Mouse (Mus musculus): ENCODE results near the gene Rnf187. TPM values are rescaled to one million over a fixed set of nuclear protein-coding genes. Genes with fewer than 3 reads are reported as not detected.
"Not testable (repeated sequence)": the region's sequence is repeated elsewhere in the genome, so short reads cannot be mapped to it uniquely, and the experiment has no call there.

Gene Rnf187
- polyA plus RNA-seq, 1 experiment: 99.2 TPM

DNA sequence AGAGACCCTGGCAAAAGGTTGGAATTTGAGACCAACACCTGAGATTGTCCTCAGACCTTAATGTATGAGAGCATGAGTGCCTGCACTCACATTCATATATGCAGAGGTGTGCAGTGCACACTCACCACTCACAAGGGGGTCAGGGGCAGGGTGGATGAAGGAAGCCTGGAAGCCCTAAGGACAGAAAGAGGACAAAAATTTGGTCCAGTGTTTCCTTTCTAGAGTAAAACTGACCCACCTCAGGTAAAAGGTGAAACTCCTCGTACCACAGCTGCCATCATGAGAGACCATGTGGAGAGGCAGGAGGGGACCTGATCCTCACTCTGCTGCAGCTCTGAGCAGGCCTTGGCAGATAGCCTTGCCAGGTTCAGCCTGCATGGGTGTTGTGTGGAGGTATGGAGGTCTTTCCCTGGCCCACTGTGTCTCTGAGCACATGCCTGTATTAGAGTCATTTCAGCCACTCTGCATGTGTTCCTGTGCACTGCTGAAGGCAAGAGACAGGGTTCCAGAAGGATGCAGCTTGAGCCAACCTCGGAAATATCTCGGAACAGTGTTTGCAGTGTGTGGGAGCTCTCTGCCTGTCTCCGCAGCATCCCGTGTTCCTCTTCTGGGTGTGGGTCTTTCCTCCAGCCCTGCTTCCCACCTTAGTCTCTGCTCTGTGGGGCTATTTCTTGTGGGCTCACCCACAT is 18.7 kb upstream of the Rnf187 start:
- TF ChIP-seq POLR2A (IDR thresholded peaks at IDR 0.05; ENCODE audit: low read depth, low read length) (peak; percentile 8; the same call in 1 of the 2 replicates), CTCF (IDR thresholded peaks at IDR 0.05; ENCODE audit: borderline replicate concordance, insufficient read depth, low read length) (no peak)
- H3K4me3 ChIP-seq (ENCODE audit: insufficient read depth, low read length): peak overlapping the region; percentile 91; the same call in 1 of the 2 replicates

DNA sequence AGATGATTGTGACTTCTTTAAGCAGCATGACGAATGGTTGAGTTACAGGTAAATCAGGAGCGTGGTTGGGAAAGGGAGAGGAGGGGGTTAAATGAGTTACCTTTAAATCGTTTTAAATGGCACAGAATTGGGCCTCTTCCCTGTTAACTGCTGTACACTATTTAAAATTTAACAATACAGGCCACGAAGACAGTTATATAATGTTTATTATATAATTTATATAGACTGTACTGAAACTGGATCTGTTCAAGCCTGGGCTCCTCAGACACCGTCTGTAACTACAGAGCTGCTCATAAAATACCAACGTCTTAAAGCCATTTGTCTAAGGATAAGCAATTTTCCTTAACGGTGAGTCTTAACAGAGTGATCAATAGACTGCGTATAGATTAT is 17.1 kb upstream of the Rnf187 start:
- Histone ChIP-seq H3K4me1 (ENCODE audit: control insufficient read depth, insufficient read depth, low read length) (0 out of 2 replicates have a peak, but pooled peaks cover 6% of the 10 kb centered on the region), H3K4me3 (ENCODE audit: insufficient read depth, low read length) (peak overlapping the region; percentile 91), H3K27ac (ENCODE audit: insufficient read depth, low read length) (peak overlapping the region; percentile 82)
- no peak for TF ChIP-seq CTCF (IDR thresholded peaks at IDR 0.05; ENCODE audit: borderline replicate concordance, insufficient read depth, low read length)
- TF ChIP-seq POLR2A (IDR thresholded peaks at IDR 0.05; ENCODE audit: low read depth, low read length): no peak; the same call in 1 of the 2 replicates

More for the DNA sequence above, 18.7 kb upstream of the Rnf187 start:
- H3K27ac ChIP-seq (ENCODE audit: insufficient read depth, low read length): no peak overlapping the region
- H3K4me1 ChIP-seq (ENCODE audit: control insufficient read depth, insufficient read depth, low read length): 0 out of 2 replicates have a peak, but pooled peaks cover 6% of the 10 kb centered on the region

DNA sequence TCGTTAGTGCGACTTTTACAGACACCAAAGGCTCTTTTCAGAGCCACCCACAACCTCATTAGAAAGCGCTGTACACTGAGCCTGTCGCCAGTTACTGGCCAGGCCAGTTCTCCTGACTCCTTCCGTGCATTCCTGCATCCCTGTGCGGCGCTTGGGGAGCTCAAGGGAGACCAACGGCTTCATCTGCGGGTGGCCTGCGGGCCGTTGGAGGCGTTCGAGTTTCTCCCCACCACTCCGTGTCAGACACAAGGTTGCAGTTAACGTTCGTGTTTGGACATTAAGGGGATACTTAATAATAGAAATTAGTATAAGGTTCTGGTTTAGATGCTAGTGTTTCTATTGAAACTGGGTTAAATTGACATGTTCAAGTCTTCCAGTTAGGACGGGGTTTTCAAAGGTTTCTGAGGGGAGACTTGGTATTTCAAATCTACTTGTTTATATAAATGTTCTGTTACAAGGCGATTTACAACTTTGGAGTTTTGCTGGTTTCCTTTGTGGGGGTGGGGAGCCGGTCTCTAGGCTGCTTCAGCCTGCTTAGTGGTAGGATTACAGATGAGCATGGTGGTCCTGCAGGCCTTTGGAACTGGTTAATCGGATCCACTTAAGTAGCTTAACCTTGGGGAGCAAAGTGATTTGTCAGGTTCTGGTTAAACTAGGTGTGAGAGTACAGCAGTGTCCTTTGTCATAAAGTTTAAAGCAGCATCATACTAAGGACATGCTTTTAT is 16.6 kb upstream of the Rnf187 start:
- H3K4me3 ChIP-seq (ENCODE audit: insufficient read depth, low read length): peak overlapping the region; percentile 91
- TF ChIP-seq POLR2A (IDR thresholded peaks at IDR 0.05; ENCODE audit: low read depth, low read length) (0 out of 2 replicates have a peak, but pooled peaks have one; percentile 24), CTCF (IDR thresholded peaks at IDR 0.05; ENCODE audit: borderline replicate concordance, insufficient read depth, low read length) (no peak)
- H3K4me1 ChIP-seq (ENCODE audit: control insufficient read depth, insufficient read depth, low read length): 0 out of 2 replicates have a peak, but pooled peaks cover 6% of the 10 kb centered on the region
- peak overlapping the region; percentile 82 for H3K27ac ChIP-seq (ENCODE audit: insufficient read depth, low read length)

DNA sequence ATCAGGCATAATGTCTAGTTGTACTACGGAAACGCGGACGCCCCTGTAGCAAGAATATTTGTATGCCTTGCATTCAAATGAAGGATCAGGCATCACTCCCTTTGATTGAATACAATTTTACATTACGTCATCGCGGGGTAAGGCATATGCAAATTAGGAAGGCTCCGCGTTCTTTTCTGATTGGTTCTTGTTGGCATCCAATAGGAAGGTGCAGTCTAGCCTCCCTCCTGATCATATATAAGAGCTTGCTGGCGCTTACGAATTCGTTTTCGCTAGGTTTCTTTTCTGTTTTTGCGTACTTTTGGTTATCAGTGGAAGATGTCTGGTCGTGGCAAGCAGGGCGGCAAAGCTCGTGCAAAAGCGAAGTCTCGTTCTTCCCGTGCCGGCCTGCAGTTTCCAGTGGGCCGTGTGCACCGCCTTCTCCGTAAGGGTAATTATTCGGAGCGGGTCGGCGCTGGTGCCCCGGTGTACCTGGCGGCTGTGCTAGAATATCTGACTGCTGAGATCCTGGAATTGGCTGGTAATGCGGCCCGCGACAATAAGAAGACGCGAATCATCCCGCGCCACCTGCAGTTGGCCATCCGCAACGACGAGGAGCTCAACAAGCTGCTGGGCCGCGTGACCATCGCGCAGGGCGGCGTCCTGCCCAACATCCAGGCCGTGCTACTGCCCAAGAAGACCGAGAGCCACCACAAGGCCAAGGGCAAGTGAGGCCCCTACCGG is 15.9 kb upstream of the Rnf187 start, which contains the start of the genes Hist3h2a and Trim17:
Hist3h2a (plus strand) TSS at position 266 of the 723 bp plus-strand sequence.
Trim17 (plus strand) TSS at position 266 of the 723 bp plus-strand sequence.
- peak within 1 kb of the TSS; percentile 82 for H3K27ac ChIP-seq (ENCODE audit: insufficient read depth, low read length)
- TF ChIP-seq POLR2A (IDR thresholded peaks at IDR 0.05; ENCODE audit: low read depth, low read length) (peak; percentile 100), CTCF (IDR thresholded peaks at IDR 0.05; ENCODE audit: borderline replicate concordance, insufficient read depth, low read length) (peak; percentile 39; the same call in 1 of the 2 replicates)

DNA sequence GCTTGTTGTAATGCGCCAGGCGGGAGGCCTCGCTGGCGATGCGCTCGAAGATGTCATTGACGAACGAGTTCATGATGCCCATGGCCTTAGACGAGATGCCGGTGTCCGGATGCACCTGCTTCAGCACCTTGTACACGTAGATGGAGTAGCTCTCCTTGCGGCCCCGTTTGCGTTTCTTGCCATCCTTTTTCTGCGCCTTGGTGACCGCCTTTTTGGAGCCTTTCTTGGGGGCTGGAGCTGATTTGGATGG is 15.4 kb upstream of the Rnf187 start:
- peak overlapping the region; percentile 34 for H3K4me3 ChIP-seq (ENCODE audit: insufficient read depth, low read length)
- not testable (repeated sequence) for H3K4me1 ChIP-seq (ENCODE audit: control insufficient read depth, insufficient read depth, low read length); H3K27ac ChIP-seq (ENCODE audit: insufficient read depth, low read length)

More for the DNA sequence above, 15.9 kb upstream of the Rnf187 start, which contains the start of the genes Hist3h2a and Trim17:
- Histone ChIP-seq H3K4me1 (ENCODE audit: control insufficient read depth, insufficient read depth, low read length) (0 out of 2 replicates have a peak, but pooled peaks cover 6% of the 10 kb centered on the region), H3K4me3 (ENCODE audit: insufficient read depth, low read length) (peak within 1 kb of the TSS; percentile 91)

DNA sequence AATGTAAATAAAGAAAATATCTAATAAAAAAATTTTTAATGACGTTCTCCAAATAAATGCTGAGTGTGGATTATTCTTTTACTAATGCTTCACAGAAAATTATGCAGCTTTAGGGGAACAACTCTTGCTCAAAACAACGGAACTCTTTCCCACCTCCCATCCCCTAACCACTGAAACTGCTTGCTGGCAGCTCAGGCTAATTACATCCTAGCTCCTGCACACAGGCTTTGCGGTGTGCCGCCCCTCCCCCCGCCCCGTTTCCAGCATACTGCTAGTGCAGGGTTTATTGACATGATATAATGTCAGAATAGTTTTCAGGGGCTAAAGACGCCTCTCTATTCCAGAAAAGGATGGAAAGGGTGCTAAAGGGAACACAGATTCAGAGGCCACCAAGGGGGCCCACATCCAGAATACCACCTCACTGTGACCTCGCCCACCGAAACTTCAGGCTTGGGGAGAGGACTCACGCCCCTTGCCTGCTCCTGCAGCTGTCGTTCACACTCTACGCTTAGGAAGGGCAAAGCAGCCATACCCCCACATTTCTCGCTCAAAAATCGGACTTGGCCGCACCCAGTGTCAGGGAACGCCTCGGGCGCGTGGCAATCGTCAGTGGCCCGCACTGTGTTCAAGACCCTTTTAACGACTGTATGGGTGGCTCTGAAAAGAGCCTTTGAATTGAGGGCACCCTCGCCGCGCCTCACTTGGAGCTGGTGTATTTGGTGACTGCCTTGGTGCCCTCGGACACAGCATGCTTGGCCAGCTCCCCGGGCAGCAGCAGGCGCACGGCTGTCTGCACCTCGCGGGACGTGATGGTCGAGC is 14.8 kb upstream of the Rnf187 start:
- TF ChIP-seq CTCF (IDR thresholded peaks at IDR 0.05; ENCODE audit: borderline replicate concordance, insufficient read depth, low read length): no peak
- TF ChIP-seq POLR2A (IDR thresholded peaks at IDR 0.05; ENCODE audit: low read depth, low read length): no peak
- Histone ChIP-seq H3K4me3 (ENCODE audit: insufficient read depth, low read length) (peak overlapping the region; percentile 34), H3K4me1 (ENCODE audit: control insufficient read depth, insufficient read depth, low read length) (0 out of 2 replicates have a peak, but pooled peaks cover 3% of the 10 kb centered on the region)

DNA sequence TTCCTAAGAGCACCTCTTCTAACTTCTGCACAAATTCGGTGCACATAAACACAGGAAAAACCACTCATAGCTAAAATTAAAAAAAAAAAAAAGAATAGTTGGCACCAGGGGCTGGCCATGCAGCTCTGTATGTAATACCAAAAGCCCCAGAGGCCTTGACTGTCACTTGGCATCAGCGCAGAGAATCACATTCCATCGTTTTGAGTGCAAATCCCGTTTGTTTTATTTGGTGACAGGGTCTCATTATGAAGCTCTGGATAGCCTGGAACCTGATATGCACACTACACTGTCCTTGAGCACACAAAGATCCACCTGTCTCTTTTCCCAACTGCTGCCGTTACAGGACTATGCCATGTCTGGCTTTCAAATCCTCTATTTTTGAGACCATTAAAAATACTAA is 12.5 kb upstream of the Rnf187 start:
- Histone ChIP-seq H3K4me1 (ENCODE audit: control insufficient read depth, insufficient read depth, low read length) (no peaks in the 10 kb centered on the region), H3K4me3 (ENCODE audit: insufficient read depth, low read length) (no peak overlapping the region), H3K27ac (ENCODE audit: insufficient read depth, low read length) (no peak overlapping the region)
- TF ChIP-seq CTCF (IDR thresholded peaks at IDR 0.05; ENCODE audit: borderline replicate concordance, insufficient read depth, low read length) (no peak), POLR2A (IDR thresholded peaks at IDR 0.05; ENCODE audit: low read depth, low read length) (no peak)

More for the DNA sequence above, 14.8 kb upstream of the Rnf187 start:
- H3K27ac ChIP-seq (ENCODE audit: insufficient read depth, low read length): no peak overlapping the region

DNA sequence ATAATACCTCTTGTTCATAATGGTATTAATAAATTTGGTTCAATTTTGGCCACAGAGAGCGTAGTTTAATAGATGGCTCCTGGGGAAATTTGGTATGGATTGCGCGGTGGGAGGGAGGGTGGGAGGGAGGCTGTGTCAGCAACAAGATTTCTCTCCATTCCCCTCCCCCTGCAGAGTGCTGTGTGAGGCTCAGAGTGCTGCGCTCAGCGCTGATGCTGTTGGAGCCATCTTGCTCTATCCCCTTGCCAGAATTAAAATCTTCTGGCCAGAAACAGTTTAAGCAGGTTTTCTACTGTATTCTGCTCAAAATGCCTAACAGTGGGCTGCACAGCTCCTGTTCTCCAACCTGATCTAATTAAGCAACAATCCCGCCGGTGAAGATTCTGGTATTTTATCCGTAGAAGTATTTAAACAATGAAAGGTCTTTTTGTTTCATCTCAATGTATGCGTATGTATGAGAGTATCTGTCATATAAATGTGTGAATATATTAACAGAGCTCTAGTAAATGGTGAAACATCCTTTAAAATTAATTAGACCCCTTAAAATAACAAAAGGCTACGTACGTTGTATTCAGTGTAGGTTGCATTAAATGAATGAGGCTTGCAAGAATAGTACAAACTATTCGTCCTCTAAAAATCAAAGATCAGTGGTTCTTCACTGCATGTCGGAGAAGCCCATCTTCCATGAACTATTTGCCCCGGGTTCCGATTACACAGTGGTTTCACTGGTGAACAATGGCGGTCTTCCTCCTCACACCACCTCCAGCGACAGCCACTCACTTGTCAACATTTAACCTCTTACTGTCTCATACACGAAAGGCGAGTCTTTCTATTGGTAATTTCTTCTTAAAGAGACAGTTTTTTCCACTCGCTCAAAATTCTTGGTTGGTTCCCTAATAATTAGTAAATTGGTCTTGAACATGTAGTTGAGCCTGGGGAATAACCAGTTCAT is 11.0 kb upstream of the Rnf187 start:
- Histone ChIP-seq H3K4me1 (ENCODE audit: control insufficient read depth, insufficient read depth, low read length) (no peaks in the 10 kb centered on the region), H3K4me3 (ENCODE audit: insufficient read depth, low read length) (no peak overlapping the region), H3K27ac (ENCODE audit: insufficient read depth, low read length) (no peak overlapping the region)
- TF ChIP-seq CTCF (IDR thresholded peaks at IDR 0.05; ENCODE audit: borderline replicate concordance, insufficient read depth, low read length) (no peak), POLR2A (IDR thresholded peaks at IDR 0.05; ENCODE audit: low read depth, low read length) (no peak)

All from embryonic fibroblast, embryonic 13.5 days (primary cell).